Mouse (Mus musculus): ENCODE data around the gene Pgm2. TPM values are rescaled to one million over a fixed set of nuclear protein-coding genes. Genes with fewer than 3 reads are reported as not detected.
A peak's percentile ranks its signal among the peaks of the same experiment; 100 is the strongest.

Pgm2 gene
- polyA plus RNA-seq, 1 experiment from 2014 or later: 39.0 TPM

DNA sequence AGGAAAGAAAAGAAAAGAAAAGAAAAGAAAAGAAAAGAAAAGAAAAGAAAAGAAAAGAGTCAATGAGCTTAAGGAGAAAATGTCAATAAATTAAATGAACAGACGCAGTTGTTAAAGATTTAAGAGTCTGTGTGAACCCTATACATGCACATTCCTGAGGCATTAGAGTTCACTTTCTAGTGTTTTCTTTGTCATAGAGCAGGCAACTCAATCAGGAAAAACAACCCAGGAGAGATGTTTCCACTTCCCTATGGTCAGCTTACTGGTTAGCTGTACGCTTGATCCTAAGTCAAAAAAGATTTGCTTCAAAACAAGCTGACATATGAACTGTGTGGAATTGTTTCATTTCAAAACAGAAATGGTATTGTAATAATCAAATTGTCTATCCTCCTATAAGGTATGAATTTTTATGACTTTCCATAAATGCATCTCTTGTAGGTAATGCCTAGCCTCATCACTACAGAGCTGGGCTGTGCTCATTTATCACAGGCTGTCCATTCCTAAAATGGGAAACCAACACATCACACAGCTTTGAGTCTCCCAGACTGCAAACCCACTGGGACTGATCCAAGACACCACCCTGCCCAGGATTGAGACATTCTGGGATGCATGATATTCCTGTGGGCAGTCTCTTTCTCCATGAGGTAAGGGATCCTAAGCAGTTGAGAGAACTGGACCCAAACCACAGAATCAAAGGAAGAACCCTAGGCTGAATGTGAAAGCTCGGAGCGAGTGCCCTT, 29.7 kb upstream of the Pgm2 start:
- 32% methylated on average over 4 of the region's 4 CpGs for WGBS
- Histone ChIP-seq H3K4me1 (peaks cover 12% of the 10 kb centered on the region), H3K36me3 (no peaks in the 10 kb centered on the region), H3K4me2 (no peak overlapping the region), H3K4me3 (replicated peaks) (no peak overlapping the region), H3K27ac (peak overlapping the region; percentile 54; the same call in 1 of the 2 replicates), H3K27me3 (no peaks in the 10 kb centered on the region), H3K9ac (no peak overlapping the region), H3K9me3 (replicated peaks) (no peaks in the 10 kb centered on the region)
- ATAC-seq (replicated peaks; ENCODE audit: low FRiP score): 0 out of 2 replicates have a peak, but pooled peaks have one; percentile 44

GRCm38 (mm10) chr5:64063622-64064355, 29.0 kb upstream of the Pgm2 start:
- Histone ChIP-seq H3K36me3 (no peaks in the 10 kb centered on the region), H3K27ac (peak overlapping the region; percentile 54; the same call in 1 of the 2 replicates), H3K4me1 (peaks cover 12% of the 10 kb centered on the region), H3K27me3 (no peaks in the 10 kb centered on the region), H3K9me3 (replicated peaks) (no peaks in the 10 kb centered on the region), H3K4me3 (replicated peaks) (no peak overlapping the region), H3K9ac (no peak overlapping the region), H3K4me2 (no peak overlapping the region)
- 54% methylated on average over 11 of the region's 11 CpGs for WGBS
- peak; percentile 47; the same call in 1 of the 2 replicates for ATAC-seq (replicated peaks; ENCODE audit: low FRiP score)

DNA sequence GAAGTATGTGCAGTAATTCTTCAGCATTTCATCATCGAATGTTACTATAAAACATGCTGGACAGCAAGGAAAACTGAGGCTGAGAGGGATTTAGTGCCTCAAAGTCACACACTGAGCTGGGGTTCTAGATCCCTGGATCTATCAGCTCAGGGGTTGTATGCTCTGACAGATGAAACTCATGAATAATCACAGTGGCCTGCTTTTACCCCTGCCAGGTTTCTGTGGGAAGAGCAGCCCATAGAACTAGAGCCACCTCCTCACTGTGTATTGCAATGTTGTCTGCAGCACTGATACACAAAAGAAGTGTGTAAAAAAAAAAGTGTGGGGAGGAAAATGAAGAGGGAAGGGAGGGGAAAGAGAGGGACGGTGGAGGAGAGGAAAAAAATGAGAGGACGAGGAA, 28.3 kb upstream of the Pgm2 start:
- Histone ChIP-seq H3K4me3 (replicated peaks) (no peak overlapping the region), H3K9ac (no peak overlapping the region), H3K9me3 (replicated peaks) (no peaks in the 10 kb centered on the region), H3K27me3 (no peaks in the 10 kb centered on the region), H3K4me2 (no peak overlapping the region), H3K4me1 (peaks cover 12% of the 10 kb centered on the region), H3K36me3 (no peaks in the 10 kb centered on the region), H3K27ac (no peak overlapping the region)
- no peak for ATAC-seq (replicated peaks; ENCODE audit: low FRiP score)
- WGBS: 78% methylated on average over 3 of the region's 3 CpGs

DNA sequence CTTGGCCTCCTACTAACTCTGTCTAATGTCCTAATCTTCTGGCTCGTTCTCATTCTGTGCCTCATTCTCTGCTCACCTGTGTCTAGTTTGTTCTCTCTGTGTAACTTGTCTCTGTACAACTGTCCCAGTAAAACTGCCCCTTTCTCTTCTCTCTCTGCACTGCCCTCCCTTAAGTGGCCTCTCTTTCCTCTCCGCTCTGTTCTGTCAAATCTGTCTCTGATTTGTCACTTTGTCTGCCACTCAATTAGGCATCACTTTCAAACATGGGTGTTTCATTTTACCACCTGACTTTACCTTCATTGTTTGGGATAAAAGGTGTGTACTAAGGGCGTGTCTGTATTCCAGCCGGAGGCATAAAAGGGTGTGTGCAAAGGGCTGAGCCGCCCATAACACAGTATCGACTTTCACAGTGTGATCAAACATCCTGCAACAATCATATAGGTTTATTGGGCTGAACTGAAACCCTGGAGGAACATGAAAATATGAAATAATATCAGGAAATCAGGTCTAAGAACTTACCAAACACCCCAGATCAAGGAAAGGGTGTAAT, 27.2 kb upstream of the Pgm2 start:
- Histone ChIP-seq H3K9ac (no peak overlapping the region), H3K4me3 (replicated peaks) (no peak overlapping the region), H3K27me3 (no peaks in the 10 kb centered on the region), H3K36me3 (no peaks in the 10 kb centered on the region), H3K4me1 (peaks cover 12% of the 10 kb centered on the region), H3K4me2 (no peak overlapping the region), H3K9me3 (replicated peaks) (no peaks in the 10 kb centered on the region), H3K27ac (no peak overlapping the region)
- WGBS: 77% methylated on average over 6 of the region's 6 CpGs
- no peak for ATAC-seq (replicated peaks; ENCODE audit: low FRiP score)

- peaks cover 12% of the 10 kb centered on the region for H3K4me1 ChIP-seq
- H3K36me3 ChIP-seq: no peaks in the 10 kb centered on the region
- H3K9me3 ChIP-seq (replicated peaks): no peaks in the 10 kb centered on the region
- WGBS: 83% methylated on average over 2 of the region's 2 CpGs
- no peak overlapping the region for H3K9ac ChIP-seq
- no peak for ATAC-seq (replicated peaks; ENCODE audit: low FRiP score)
- H3K27me3 ChIP-seq: no peaks in the 10 kb centered on the region
- H3K4me2 ChIP-seq: no peak overlapping the region
- H3K4me3 ChIP-seq (replicated peaks): no peak overlapping the region
- no peak overlapping the region for H3K27ac ChIP-seq
Measured at GRCm38 (mm10) chr5:64066159-64066558, 26.6 kb upstream of the Pgm2 start.

DNA sequence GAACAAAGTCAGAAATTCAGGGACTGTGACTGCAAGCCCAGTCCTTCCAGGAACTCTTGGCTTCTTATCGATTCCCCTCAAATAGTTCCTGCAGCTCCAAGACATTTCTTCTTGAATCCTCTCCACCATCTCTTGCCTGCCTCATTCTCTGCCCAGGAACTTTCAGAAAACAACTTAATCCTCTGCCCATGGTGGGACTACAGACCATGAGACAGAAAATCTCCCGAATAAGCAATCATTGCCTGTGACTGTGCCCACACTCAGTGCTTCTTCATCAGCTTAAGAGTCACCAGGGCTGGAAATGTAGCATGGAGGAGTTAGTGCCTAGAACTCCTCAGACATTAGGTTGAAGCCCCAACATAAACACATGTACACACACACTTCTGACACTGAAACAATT, 25.2 kb upstream of the Pgm2 start:
- WGBS: 79% methylated on average over 2 of the region's 2 CpGs
- ATAC-seq (replicated peaks; ENCODE audit: low FRiP score): no peak
- peaks cover 9% of the 10 kb centered on the region for H3K4me1 ChIP-seq
- H3K9me3 ChIP-seq (replicated peaks): no peaks in the 10 kb centered on the region
- H3K27me3 ChIP-seq: no peaks in the 10 kb centered on the region
- no peak overlapping the region for H3K4me3 ChIP-seq (replicated peaks)
- H3K36me3 ChIP-seq: no peaks in the 10 kb centered on the region
- H3K27ac ChIP-seq: no peak overlapping the region
- H3K9ac ChIP-seq: no peak overlapping the region
- H3K4me2 ChIP-seq: no peak overlapping the region

- Histone ChIP-seq H3K4me1 (no peaks in the 10 kb centered on the region), H3K4me3 (replicated peaks) (no peak overlapping the region), H3K36me3 (no peaks in the 10 kb centered on the region), H3K9me3 (replicated peaks) (no peaks in the 10 kb centered on the region), H3K4me2 (no peak overlapping the region), H3K27ac (no peak overlapping the region), H3K9ac (no peak overlapping the region), H3K27me3 (no peaks in the 10 kb centered on the region)
- ATAC-seq (replicated peaks; ENCODE audit: low FRiP score): peak; percentile 91
- 8% methylated on average over 4 of the region's 4 CpGs for WGBS
Measured at GRCm38 (mm10) chr5:64070081-64070673, 22.6 kb upstream of the Pgm2 start.

- WGBS: 74% methylated on average over 2 of the region's 2 CpGs
- Histone ChIP-seq H3K4me1 (no peaks in the 10 kb centered on the region), H3K9ac (no peak overlapping the region), H3K4me3 (replicated peaks) (no peak overlapping the region), H3K27me3 (no peaks in the 10 kb centered on the region), H3K36me3 (no peaks in the 10 kb centered on the region), H3K4me2 (no peak overlapping the region), H3K9me3 (replicated peaks) (no peaks in the 10 kb centered on the region), H3K27ac (no peak overlapping the region)
- ATAC-seq (replicated peaks; ENCODE audit: low FRiP score): no peak
Measured at GRCm38 (mm10) chr5:64070742-64071476, 21.8 kb upstream of the Pgm2 start.

DNA sequence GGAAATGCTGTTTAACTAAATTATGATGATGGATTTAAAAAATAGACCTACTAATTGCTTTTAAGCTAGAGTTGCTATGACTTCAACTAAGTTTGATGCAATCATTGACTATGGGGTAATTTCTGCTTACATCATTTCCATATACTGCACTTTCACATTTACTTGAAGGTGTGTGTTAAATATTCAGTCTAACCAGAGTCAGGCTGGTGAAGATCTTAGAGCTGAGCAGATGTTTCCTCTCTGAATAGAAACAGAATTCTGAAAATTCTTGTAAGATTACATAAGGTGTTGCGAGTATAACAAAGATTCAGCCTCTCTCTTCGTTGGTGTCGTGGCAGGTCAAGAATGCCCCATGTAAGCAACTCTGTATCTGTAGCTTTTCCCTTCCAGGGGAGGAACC, 18.3 kb upstream of the Pgm2 start:
- 87% methylated on average over 3 of the region's 3 CpGs for WGBS
- H3K4me3 ChIP-seq (replicated peaks): no peak overlapping the region
- ATAC-seq (replicated peaks; ENCODE audit: low FRiP score): no peak
- H3K27me3 ChIP-seq: no peaks in the 10 kb centered on the region
- no peak overlapping the region for H3K27ac ChIP-seq
- H3K36me3 ChIP-seq: no peaks in the 10 kb centered on the region
- no peak overlapping the region for H3K4me2 ChIP-seq
- H3K4me1 ChIP-seq: 0 out of 2 replicates have a peak, but pooled peaks cover 7% of the 10 kb centered on the region
- no peak overlapping the region for H3K9ac ChIP-seq
- H3K9me3 ChIP-seq (replicated peaks): no peaks in the 10 kb centered on the region

DNA sequence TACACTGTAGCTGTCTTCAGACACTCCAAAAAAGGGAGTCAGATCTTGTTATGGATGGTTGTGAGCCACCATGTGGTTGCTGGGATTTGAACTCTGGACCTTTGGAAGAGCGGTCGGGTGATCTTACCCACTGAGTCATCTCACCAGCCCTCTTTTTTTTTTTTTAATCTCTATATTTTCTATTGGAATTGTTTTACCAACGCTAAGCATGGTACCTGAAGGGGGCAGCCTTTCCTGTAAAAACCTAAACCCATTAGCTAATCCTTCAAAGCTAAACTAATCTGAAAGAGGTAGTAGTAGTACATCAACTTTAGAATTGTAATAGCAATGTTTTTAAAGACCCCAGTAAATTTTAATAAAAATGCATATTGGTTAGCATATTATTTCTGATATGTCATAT, 17.2 kb upstream of the Pgm2 start:
- no peak overlapping the region for H3K4me2 ChIP-seq
- H3K4me3 ChIP-seq (replicated peaks): no peak overlapping the region
- no peak overlapping the region for H3K27ac ChIP-seq
- no peak overlapping the region for H3K9ac ChIP-seq
- WGBS: 36% methylated on average over 3 of the region's 3 CpGs
- no peaks in the 10 kb centered on the region for H3K9me3 ChIP-seq (replicated peaks)
- 0 out of 2 replicates have a peak, but pooled peaks cover 7% of the 10 kb centered on the region for H3K4me1 ChIP-seq
- H3K36me3 ChIP-seq: no peaks in the 10 kb centered on the region
- no peaks in the 10 kb centered on the region for H3K27me3 ChIP-seq
- no peak for ATAC-seq (replicated peaks; ENCODE audit: low FRiP score)

DNA sequence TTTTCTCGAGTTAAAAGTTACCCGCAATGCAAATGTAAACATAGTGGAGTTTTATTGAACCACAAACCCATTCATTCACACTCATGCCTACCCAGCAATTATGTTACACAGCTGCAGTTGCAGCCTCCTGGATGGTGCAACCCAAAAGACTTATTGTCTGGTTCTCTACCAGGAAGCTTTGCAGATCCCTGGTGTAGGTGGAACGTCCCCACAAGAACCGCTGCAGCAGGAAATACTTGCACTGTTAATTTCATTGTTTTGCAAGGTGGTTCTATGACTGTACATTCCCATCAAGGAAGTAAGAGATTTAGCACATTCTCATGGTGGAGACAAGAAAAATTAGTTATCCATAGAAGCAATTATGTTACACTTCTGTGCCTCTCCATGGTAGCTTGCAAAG, 15.4 kb upstream of the Pgm2 start:
- no peaks in the 10 kb centered on the region for H3K27me3 ChIP-seq
- H3K4me1 ChIP-seq: 0 out of 2 replicates have a peak, but pooled peaks cover 7% of the 10 kb centered on the region
- no peak overlapping the region for H3K9ac ChIP-seq
- no peaks in the 10 kb centered on the region for H3K36me3 ChIP-seq
- no peak overlapping the region for H3K4me3 ChIP-seq (replicated peaks)
- no peak overlapping the region for H3K4me2 ChIP-seq
- H3K27ac ChIP-seq: no peak overlapping the region
- no peaks in the 10 kb centered on the region for H3K9me3 ChIP-seq (replicated peaks)
- ATAC-seq (replicated peaks; ENCODE audit: low FRiP score): no peak
- WGBS: 76% methylated on average over 4 of the region's 4 CpGs
